Mouse (Mus musculus) ovary, postnatal 14 days (tissue): ENCODE measurements around the gene Rab4b.
A peak's percentile ranks its signal among the peaks of the same experiment; 100 is the strongest.

Experiments used
- DNase-seq: peaks from one replicate; pipeline ENCODE4 v3.0.0; 2022; ENCODE audit warnings: low spot score

The Rab4b gene

DNA sequence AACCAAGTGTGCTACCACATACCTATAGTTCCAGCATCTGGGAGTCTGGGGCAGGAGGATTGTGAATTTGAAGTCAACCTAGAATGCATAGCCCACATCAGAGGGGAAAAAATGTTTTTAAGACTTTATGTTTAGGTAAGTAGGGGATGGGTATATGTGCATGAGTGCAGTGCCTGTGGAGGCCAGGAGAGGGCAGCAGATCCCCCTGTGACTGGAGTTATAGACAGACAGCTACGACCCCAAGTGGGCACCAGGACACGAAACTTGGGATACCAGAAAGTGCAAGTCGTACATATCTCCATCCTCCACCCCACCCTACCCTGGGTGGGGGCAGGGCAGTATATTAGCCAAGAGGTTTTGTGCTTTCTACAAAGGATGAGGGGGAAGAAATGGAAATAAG, 6.3 kb upstream of the Rab4b start:
- DNase-seq = no peak

DNA sequence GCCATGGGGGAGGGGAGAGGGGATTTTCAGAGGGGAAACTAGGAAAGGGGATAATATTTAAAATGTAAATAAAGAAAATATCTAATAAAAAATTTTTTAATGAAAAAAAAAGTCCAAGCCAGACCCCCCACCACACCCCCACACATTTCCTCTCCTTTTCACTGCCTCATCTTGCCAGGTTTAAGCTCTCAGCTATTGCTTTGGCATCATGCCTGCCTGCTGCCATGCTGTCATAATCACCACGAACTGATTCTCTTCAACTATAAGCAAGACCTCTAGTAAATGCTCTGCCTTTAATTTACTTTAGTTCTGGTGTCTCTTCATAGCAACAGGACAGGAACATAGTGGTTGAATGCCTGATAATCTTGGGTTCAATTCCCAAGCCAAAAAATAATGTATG, 3.8 kb upstream of the Rab4b start:
- no peak for DNase-seq

GRCm38 (mm10) chr7:27180837-27181695, 2.4 kb upstream of the Rab4b start, which contains the start of the genes Gm21983 and Mia:
TSS of gene Gm21983 (minus strand) at chr7:27181086.
TSS of gene Mia (minus strand) at chr7:27181157.
- no peak for DNase-seq

DNA sequence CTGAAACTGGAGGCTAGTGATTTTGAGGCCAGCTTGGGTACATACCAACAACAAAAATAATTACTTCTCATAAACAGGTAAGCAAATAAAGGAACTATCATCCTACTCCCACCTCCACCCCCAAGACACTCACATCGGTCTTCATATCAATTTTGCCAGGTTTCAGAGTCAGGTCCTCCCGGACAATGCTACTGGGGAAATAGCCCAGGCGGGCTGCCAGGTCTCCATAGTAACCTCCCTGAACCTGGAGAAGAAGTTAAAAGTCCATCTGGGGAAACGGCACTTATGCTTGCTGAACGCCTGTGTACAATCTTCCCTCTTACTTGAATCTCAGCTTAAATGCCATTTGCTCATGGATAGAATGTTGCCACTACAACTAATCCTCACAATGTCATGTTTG, 1.3 kb upstream of the Rab4b start:
- DNase-seq = no peak

GRCm38 (mm10) chr7:27179217-27179918, 672 bp upstream of the Rab4b start:
- DNase-seq = no peak

- DNase-seq = no peak
These were observed 763 bp downstream of the Rab4b start for GRCm38 (mm10) chr7:27177942-27178323.

DNA sequence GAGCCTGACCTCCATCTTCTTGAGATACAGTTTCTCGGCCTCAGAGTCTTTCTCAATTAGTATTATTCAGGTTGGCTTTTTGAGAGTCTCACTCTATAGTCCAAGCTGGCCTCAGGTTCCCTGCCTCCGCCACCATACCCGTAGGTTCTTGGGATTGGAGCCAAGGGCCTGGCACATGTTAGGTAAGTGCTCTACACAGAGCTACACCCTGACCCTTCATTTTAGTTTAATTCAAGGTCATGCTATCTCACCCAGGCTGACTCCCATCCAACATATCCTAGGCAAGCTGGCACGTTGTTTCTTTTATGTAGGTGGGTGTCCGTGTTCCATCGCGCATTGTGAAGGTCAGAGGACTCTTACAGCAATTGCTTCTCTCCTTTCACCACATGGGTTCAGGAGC, 3.8 kb downstream of the Rab4b start:
- no peak for DNase-seq

GRCm38 (mm10) chr7:27174496-27174895, 4.2 kb downstream of the Rab4b start:
- DNase-seq = no peak

- DNase-seq = no peak
These were observed 7.7 kb downstream of the Rab4b start for GRCm38 (mm10) chr7:27170981-27171380.

- DNase-seq = no peak
These were observed 10.3 kb downstream of the Rab4b start for GRCm38 (mm10) chr7:27168371-27168770.

- no peak for DNase-seq
These were observed 11.1 kb downstream of the Rab4b start for GRCm38 (mm10) chr7:27167475-27168094.

DNA sequence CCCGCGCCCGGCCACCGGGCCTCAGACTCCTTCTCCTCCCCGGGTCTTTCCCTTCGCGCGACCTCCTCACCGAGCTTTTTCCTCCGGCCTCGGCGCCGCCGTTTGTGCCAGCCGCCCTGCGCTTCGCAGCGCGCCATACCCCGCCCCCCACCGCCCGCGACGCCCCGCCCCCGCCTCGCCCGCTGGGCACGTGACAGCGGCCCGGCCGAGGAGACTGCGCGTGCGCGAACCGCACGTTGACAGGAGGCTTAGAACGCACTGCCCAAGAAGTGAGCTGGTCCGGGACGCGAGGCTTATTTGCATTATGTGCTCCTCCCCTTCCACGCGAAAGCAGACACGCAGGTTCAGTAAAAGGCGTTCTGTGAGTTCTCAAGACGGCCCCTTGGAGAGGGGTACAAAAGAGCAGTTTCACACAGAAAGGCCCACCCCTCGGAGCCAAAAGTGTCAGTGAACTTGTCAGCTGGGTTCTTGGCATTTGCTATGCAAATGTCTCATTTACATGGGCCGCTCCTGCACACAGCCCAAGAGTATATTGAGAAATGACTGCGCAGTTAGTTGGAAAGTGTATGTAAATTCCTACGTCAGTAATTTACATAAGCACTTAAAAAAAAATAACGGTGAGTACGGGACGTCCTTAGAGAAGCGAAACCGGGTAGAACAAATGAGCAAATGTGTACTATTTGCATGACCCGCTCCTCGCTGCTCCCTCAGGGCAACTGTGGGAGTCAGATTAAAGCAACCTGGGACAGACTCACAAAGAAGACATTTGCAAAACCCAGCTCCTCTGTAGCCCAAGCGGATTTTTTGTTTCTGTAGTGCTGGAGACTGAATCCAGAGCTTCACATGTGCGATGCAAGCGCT, 11.9 kb downstream of the Rab4b start, which contains the start of gene Egln2:
Egln2 (minus strand) TSS at position 189 of the 861 bp plus-strand sequence.
- DNase-seq = peak; percentile 91

DNA sequence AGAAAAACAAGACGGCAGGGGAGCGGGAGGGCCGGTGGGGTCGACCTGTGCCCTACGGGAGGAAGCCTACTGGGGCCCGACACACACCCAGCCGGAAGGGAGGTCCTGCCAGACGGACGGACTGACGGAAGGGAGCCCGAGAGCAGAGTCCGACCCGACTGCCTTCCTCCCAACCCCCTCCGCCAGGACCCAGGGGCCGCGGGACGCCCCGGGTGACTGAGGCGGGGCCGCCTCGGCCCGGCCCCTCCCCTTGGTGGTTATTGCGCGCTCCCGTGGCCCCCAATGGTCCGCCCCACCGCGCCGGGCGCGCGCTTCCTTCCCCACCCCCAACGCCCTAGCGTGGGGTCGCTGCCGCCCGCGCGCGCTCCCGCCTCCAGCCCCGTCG, 12.5 kb downstream of the Rab4b start:
- DNase-seq = peak; percentile 76

- DNase-seq = no peak
These were observed 13.0 kb downstream of the Rab4b start for GRCm38 (mm10) chr7:27165696-27166095.

DNA sequence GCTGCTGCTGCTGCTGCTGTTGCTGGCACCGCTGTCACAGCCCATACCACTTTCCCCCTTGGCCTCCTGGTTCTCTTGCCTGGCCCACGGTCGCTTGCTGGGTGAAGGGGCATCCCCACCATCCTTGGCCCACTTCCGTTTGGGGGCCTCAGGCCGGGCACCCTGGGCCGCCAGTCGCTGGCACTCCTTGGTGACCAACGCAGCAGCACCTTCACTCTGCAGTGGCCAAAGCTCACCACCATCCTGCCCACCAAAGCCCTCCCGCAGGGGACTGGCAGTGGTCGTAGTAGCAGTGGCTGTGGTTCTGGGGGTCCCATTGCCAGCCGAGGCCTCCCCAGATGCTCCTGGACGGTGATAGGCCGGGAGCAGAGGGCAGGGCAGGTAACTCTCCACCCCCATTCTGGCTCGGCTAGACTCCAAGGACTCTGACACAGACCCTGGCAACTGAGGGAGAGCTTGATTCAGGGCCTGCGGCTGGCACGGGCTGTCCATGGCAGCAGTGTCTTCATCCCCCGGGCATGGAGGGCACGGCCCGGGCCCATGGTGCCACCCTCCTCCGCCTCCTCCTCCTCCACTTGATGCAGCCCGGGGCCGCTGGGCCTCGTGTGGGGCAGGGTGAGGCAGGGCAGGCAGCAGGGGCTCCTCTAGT, 13.6 kb downstream of the Rab4b start:
- no peak for DNase-seq

DNA sequence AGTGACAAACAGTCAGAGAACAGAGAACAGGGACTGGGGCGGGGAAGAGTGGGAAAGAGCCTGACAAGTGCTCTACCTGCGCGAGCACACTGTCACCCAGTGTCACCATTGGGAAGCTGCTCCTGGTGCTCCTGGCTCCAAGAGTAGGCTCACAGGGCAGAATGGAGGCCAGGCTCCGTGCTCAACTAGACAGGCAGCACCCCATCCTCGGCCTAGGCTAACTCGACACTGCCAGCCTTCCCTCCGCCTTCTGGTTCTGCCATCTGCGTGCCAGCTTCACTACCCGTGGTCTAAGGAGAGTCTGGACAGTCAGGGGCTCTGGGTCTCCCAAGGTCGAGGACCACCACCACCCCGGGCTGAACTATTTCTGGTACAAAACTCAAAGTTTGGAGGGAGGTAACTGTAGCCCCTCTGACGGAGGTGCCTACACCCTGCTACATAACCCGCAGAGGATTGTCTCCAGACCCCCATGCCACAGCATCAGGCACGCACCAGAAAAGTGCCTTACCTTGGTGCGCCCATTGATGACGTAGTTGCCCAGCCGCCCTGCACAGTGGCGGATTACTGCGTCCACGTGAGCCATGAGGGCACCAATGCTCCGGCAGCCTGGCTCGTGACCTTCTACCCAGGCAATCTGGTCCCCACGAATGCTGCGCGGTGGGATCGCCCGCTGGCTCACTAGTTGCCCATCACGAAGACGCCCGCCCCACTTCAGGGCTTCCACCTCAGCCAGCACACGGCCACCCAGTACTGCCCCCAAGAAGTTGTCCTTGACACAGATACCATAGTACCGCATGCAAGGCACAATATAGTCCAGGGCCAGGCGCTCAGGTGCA, 14.4 kb downstream of the Rab4b start:
- DNase-seq = no peak

DNA sequence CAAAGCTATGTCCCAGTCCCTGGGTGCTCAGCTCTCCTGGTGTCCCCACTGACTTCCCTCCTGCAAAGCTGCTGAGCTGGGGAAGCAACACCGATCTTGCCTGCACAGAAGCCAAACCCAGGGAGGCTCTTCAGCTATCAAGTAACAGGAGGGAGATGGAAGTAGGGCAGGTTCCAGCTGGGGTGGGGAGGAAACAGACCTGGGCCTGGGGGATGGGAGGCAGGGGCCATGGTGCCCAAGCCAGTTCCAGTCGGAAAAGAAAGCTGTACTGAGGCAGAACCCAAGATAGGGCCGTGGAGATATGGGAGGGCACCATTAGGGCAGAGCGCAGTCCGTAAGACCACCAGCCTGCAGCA, 15.3 kb downstream of the Rab4b start:
- DNase-seq = no peak

DNA sequence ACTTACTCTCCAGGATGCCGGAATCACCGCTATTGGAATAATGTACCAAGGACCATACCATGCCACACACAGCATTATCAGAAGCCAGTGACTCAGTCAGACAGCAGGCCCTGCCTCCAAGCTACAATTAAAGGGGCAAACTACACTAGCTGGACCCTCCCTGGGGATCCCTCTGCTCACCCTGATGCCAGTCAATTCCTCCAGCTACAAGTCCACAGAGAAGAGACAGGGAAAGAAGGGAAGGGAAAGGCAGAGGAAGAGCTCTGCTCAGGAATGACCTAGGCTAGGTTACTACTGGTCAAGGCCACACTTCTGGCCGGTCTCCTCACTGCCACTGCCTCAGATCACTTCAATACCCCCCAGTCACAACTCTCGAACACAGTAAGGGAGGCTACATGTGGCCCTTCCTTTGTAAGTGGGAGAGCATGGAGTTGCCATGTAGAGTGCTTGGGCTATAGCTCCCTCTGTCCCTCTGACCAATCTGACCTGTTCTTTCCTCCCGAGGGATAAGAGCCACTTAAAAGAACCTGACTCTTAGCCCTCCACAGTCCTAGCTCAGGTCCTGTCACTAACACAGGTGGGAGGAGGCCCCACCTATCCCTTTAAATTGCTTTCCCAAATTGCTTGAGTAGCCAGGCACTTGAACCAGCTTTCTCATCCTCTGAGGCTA, 15.8 kb downstream of the Rab4b start:
- DNase-seq = no peak

DNA sequence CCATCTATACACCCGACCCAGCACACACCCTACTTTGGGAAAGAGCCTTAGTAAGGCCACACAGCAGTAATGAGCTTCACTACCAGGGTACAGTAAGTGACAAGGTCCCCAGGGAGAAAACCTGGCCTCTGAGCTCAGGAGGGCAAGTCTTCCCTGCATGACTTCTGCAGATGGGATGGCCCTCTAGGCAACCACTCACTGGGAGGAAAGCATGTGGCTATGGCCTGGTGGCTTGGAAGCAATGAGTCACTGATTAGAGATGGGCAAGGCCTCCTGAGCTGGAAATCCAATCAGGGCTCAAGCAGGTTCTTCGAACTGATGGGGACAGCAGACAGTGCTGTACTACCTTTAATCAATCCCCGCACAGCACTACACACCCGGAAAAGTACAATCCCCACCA, 17.0 kb downstream of the Rab4b start:
- no peak for DNase-seq

GRCm38 (mm10) chr7:27160921-27161320, 17.8 kb downstream of the Rab4b start:
- no peak for DNase-seq
